Mouse (Mus musculus) MEL-GATA-1-ER (cell line): ENCODE results near the gene Gm17677.

ENCODE experiments used
- DNase-seq: peaks from one replicate; pipeline ENCODE4 v3.0.0-alpha.2; 2012; ENCODE audit warnings: low read depth; ENCODE audit errors: extremely low read depth

Gm17677 gene

DNA sequence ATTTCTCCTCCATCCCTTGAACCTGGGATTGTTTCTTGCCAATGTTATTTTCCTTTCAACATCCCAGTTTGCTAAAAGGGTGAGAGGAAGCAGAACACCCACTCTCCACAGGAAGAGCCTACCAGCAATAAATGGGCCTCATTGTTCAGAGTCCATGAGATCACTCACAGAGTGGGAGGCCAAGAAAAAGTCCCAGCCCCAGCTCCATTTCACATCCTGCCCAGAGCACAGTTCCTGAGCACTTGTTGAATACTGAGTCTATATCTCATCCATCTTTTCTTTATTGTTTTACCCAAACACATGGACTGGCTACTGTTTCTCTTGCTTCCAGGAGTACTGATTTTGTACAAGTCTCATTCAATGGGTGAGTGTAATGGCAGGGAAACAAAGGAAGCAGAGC is at the start of gene Gm17677:
Gene Gm17677, plus strand, starts transcription at position 301 of the 400 bp plus-strand sequence.
- DNase-seq = no peak

DNA sequence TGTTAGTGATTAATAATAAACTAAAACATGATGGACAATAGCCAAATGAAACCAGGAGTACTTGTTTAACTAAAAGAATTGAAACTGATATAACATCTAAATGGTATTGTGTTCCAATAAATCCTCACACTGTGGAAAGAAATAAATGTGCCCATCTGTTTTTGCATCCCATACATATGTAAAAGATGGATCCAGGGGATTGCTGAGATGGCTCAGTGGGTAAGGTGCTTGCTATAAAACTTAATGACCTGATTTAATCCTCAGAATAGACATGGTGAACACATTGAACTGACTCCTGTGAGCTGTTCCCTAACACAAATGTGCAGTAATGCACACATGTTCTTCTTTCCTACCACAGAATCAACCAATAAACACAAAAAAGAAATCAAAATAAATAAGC is 48.9 kb upstream of the Gm17677 start:
- DNase-seq = no peak

DNA sequence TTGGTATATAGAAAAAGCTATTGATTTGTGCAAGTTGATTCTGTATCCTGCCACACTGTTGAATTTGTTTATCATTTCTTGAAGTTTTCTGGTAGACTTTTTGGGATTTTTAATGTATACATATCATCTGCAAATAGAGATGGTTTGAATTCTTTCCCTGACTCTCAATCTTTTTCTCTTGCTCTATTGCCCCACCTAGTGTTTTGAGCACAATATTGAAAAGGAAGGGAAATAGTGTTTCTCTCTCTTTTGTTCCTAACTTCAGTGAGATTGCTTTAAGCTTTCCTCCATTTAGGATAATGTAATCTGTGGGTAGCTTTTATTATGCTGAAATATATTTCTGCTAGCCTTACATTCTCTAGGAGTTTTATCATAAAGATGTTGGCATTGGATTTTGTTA is 33.6 kb upstream of the Gm17677 start:
- DNase-seq = no peak

- DNase-seq = no peak
Measured at GRCm38 (mm10) chr9:35756843-35757242, 16.0 kb downstream of the Gm17677 start.

- DNase-seq = no peak
Measured at GRCm38 (mm10) chr9:35778009-35778408, 37.2 kb downstream of the Gm17677 start, which contains the start of gene Gm17727. TSS of gene Gm17727 (minus strand) at chr9:35778109.

GRCm38 (mm10) chr9:35790001-35790400 is 49.2 kb downstream of the Gm17677 start, which contains the start of the genes Gm27235 and D730048I06Rik:
TSS of gene Gm27235 (minus strand) at chr9:35790101.
TSS of gene D730048I06Rik (minus strand) at chr9:35790112.
- no peak for DNase-seq
